Mouse (Mus musculus): ENCODE measurements at regions not wholly inside any gene's neighbourhood (a gene's known extent, or its start where the extent isn't known, plus 50 kb on each side); places are given as distances from the start of the nearest gene placed in this dataset.

DNA sequence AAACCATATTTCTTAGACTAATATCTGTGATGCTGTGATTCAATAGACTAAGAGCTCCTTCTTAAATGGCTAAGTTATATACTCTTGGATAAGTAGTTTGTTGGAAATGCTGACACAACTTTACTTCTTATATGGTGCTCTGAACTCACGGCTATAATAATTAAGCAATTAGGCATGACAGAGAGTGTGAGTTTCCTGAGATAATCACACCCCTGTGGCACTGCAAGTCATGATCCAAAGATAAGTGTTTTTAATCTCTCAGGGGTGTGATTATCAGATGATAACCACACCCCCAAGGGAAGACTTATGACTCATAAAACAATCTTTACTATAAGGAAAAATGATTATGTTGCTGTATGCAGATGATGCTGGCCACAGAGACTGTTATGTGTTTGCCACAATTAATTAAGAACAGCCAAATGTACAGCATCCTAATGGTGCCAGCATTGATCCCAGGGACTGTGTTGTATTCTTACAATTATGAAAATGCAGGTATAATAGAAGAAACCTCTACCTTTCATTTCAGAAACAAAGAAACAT lies 234.3 kb downstream of the Anxa1 start:
- H3K4me3 ChIP-seq (replicated peaks; ENCODE audit: insufficient read depth, low read depth, low read length) = no peak overlapping the region
- 52% methylated on average over 1 of the region's 1 CpGs for WGBS
- no peak overlapping the region for H3K27ac ChIP-seq (ENCODE audit: insufficient read depth, low read length)
- no peaks in the 10 kb centered on the region for H3K27me3 ChIP-seq (ENCODE audit: control insufficient read depth, insufficient read depth, low read length)
- no peaks in the 10 kb centered on the region for H3K4me1 ChIP-seq (ENCODE audit: control insufficient read depth, insufficient read depth, low read length)
- no peak for DNase-seq
- TF ChIP-seq CTCF (IDR thresholded peaks at IDR 0.05; ENCODE audit: borderline replicate concordance, insufficient read depth, low read depth, low read length) (no peak), POLR2A (IDR thresholded peaks at IDR 0.05; ENCODE audit: borderline replicate concordance, insufficient read depth, low read length) (no peak)

DNA sequence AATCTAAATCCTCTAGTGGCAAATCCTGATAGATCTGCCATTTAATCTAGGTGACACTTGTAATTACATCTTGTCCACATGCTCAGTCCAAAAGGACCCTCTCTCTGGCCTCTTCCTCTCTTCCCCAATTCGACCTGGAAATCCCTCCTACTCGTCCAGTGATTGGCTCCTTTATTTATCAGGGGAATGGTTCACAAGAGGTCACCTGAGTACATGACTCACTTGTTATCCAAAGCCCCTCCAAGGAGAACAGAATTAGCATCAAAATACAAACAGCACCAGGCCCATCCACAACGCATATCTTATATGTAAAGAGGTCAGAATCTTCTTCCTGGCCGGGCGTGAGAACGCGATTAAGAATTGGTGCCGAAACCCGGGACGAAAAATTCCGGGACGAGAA lies 251.2 kb downstream of the Anxa1 start:
- no peak overlapping the region for H3K4me3 ChIP-seq (replicated peaks; ENCODE audit: insufficient read depth, low read depth, low read length)
- TF ChIP-seq CTCF (IDR thresholded peaks at IDR 0.05; ENCODE audit: borderline replicate concordance, insufficient read depth, low read depth, low read length) (no peak), POLR2A (IDR thresholded peaks at IDR 0.05; ENCODE audit: borderline replicate concordance, insufficient read depth, low read length) (no peak)
- no peaks in the 10 kb centered on the region for H3K27me3 ChIP-seq (ENCODE audit: control insufficient read depth, insufficient read depth, low read length)
- no peak overlapping the region for H3K27ac ChIP-seq (ENCODE audit: insufficient read depth, low read length)
- H3K4me1 ChIP-seq (ENCODE audit: control insufficient read depth, insufficient read depth, low read length) = no peaks in the 10 kb centered on the region
- 94% methylated on average over 12 of the region's 12 CpGs for WGBS
- DNase-seq = no peak

DNA sequence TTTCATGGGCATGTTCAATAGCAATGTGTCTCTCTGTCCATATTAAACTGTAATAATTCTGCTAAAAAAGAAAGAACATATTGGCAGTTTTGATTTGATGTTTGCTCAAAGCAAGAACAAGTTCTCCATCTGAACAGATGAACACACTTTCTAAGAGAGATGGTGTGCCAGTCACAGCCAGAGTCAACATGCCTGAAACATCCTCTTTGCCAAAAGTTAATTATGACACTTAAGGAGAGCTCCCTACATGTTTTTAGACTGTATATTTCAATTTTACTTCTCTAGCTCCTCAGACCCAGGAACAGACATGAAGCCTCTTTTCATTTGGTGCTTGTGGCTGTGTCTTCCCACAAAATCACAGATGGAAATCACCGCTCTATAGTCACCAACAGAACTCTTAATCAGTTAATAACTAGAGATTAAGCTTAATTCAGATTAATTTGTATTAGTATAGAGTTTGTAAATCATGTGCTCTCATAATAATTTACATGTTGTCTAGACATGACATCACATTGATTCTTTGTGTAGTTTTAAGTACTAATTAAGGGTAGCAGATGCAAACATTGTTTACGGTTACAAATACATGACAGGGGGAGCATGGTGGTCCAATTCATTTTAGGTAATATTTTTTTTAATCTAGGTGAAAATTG lies 267.1 kb downstream of the Anxa1 start:
- Histone ChIP-seq H3K27ac (ENCODE audit: insufficient read depth, low read length) (no peak overlapping the region), H3K4me3 (replicated peaks; ENCODE audit: insufficient read depth, low read depth, low read length) (no peak overlapping the region), H3K27me3 (ENCODE audit: control insufficient read depth, insufficient read depth, low read length) (no peaks in the 10 kb centered on the region), H3K4me1 (ENCODE audit: control insufficient read depth, insufficient read depth, low read length) (no peaks in the 10 kb centered on the region)
- DNase-seq = no peak
- WGBS = 95% methylated on average over 2 of the region's 2 CpGs
- no peak for TF ChIP-seq POLR2A (IDR thresholded peaks at IDR 0.05; ENCODE audit: borderline replicate concordance, insufficient read depth, low read length)
- no peak for TF ChIP-seq CTCF (IDR thresholded peaks at IDR 0.05; ENCODE audit: borderline replicate concordance, insufficient read depth, low read depth, low read length)

DNA sequence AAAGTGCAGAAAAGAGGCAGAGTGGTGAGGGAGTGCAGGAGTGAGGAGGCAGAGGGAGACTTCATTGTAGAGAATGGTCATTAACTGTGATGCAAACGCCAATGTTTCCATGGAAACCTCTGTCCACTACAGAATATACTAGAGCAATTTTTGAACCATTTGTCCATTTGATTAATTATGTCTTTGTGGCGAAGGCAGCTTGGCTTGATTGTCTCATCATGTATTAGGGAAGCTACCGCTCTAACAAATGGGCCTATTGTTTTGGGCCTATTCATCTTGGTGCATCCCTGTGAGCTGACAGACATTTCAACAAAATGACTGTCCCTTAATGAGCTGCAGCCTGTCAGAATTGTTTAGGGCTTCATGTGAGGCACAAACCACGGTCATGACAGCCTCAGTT lies 268.3 kb downstream of the Anxa1 start:
- no peak for DNase-seq
- WGBS = 13% methylated on average over 4 of the region's 4 CpGs
- Histone ChIP-seq H3K27ac (ENCODE audit: insufficient read depth, low read length) (no peak overlapping the region), H3K4me1 (ENCODE audit: control insufficient read depth, insufficient read depth, low read length) (no peaks in the 10 kb centered on the region), H3K27me3 (ENCODE audit: control insufficient read depth, insufficient read depth, low read length) (no peaks in the 10 kb centered on the region), H3K4me3 (replicated peaks; ENCODE audit: insufficient read depth, low read depth, low read length) (no peak overlapping the region)
- no peak for TF ChIP-seq POLR2A (IDR thresholded peaks at IDR 0.05; ENCODE audit: borderline replicate concordance, insufficient read depth, low read length)
- no peak for TF ChIP-seq CTCF (IDR thresholded peaks at IDR 0.05; ENCODE audit: borderline replicate concordance, insufficient read depth, low read depth, low read length)

DNA sequence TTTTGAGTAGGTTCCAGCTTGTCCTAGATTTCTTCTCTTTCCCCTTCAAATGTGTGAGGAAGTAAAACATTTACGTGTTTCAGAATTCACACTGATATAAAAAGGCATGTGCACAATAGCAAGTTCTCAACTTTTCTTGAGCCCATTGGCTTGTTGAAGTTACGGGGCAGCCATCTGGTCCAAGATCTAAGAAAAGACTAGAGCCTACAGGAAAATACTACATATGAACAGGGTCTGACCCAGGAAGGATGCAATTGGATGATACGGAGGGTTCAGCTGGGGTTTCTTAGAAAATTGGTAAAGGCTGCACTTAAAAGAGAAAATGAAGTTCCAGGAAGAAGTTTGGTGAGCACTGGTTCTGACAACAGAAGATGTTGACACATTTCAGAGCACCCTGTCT lies 276.5 kb downstream of the Anxa1 start:
- no peak overlapping the region for H3K4me3 ChIP-seq (replicated peaks; ENCODE audit: insufficient read depth, low read depth, low read length)
- no peak overlapping the region for H3K27ac ChIP-seq (ENCODE audit: insufficient read depth, low read length)
- TF ChIP-seq POLR2A (IDR thresholded peaks at IDR 0.05; ENCODE audit: borderline replicate concordance, insufficient read depth, low read length) (no peak), CTCF (IDR thresholded peaks at IDR 0.05; ENCODE audit: borderline replicate concordance, insufficient read depth, low read depth, low read length) (no peak)
- no peaks in the 10 kb centered on the region for H3K4me1 ChIP-seq (ENCODE audit: control insufficient read depth, insufficient read depth, low read length)
- WGBS = 94% methylated on average over 3 of the region's 3 CpGs
- H3K27me3 ChIP-seq (ENCODE audit: control insufficient read depth, insufficient read depth, low read length) = no peaks in the 10 kb centered on the region
- no peak for DNase-seq
